Mouse (Mus musculus): ENCODE results near the gene Pcgf1.

- TF ChIP-seq POLR2AphosphoS2 (IDR thresholded peaks at IDR 0.05; ENCODE audit: insufficient read length, low read depth) (peak; percentile 28), MYOG (IDR thresholded peaks at IDR 0.05; ENCODE audit: control insufficient read depth in 1 of 3, insufficient read depth in 1 of 3, insufficient read length in 2 of 3, low read depth in 2 of 3) (no peak), MAX (IDR thresholded peaks at IDR 0.05; ENCODE audit: low read depth) (no peak), POLR2A (IDR thresholded peaks at IDR 0.05; ENCODE audit: insufficient read length, low read depth) (no peak), E2F4 (IDR thresholded peaks at IDR 0.05; ENCODE audit: insufficient read depth) (no peak), TCF12 (IDR thresholded peaks at IDR 0.05; ENCODE audit: insufficient read depth, poor library complexity, severe bottlenecking) (no peak), USF1 (IDR thresholded peaks at IDR 0.05; ENCODE audit: low read depth) (no peak), TCF3 (IDR thresholded peaks at IDR 0.05; ENCODE audit: insufficient read length, low read depth) (no peak), REST (IDR thresholded peaks at IDR 0.05; ENCODE audit: insufficient read depth, insufficient read length) (no peak)
Measured at GRCm38 (mm10) chr6:83116373-83117164, 38.9 kb downstream of the Pcgf1 start.
